Mouse (Mus musculus) testis, adult 2 months (tissue): ENCODE results near the gene 4930503B20Rik. TPM values are rescaled to one million over a fixed set of nuclear protein-coding genes. Genes with fewer than 3 reads are reported as not detected.

Source experiments
- H3K27ac ChIP-seq: fragments of 200-500 bp; 2 replicates; pipeline ENCODE4 v1.5.1; 2012; ENCODE audit warnings: low read depth, low read length; ENCODE audit not compliant: control insufficient read depth, insufficient read depth
- H3K27me3 ChIP-seq: fragments of 200-500 bp; 2 replicates; pipeline ENCODE4 v1.6.1; 2012; ENCODE audit warnings: mild to moderate bottlenecking, low read length, moderate library complexity; ENCODE audit not compliant: control insufficient read depth, insufficient read depth
- H3K36me3 ChIP-seq: fragments of 200-500 bp; 2 replicates; pipeline ENCODE4 v1.6.1; 2012; ENCODE audit warnings: mild to moderate bottlenecking, low read length; ENCODE audit not compliant: control insufficient read depth, insufficient read depth
- H3K4me1 ChIP-seq: fragments of 200-500 bp; 2 replicates; pipeline ENCODE4 v1.6.1; 2012; ENCODE audit warnings: low read length; ENCODE audit not compliant: control insufficient read depth, insufficient read depth
- H3K4me3 ChIP-seq: fragments of 200-500 bp; 2 replicates; pipeline ENCODE4 v1.5.1; 2012; ENCODE audit warnings: low read depth, mild to moderate bottlenecking, low read length, moderate library complexity, mixed read lengths; ENCODE audit not compliant: control insufficient read depth
- CTCF ChIP-seq: fragments of 200-500 bp; IDR thresholded peaks from 2 replicates; pipeline ENCODE4 v1.5.1; 2012; ENCODE audit warnings: low read depth, mild to moderate bottlenecking, inconsistent platforms, low read length, moderate library complexity; ENCODE audit not compliant: control insufficient read depth, insufficient read depth, insufficient replicate concordance
- POLR2A ChIP-seq: fragments of 200-500 bp; IDR thresholded peaks from 2 replicates; pipeline ENCODE4 v1.6.1; 2012; ENCODE audit warnings: low read depth, mild to moderate bottlenecking, inconsistent platforms, low read length, moderate library complexity; ENCODE audit not compliant: control insufficient read depth
- polyA plus RNA-seq: library from polyadenylated mRNA; depleted of rRNA; stranded (reverse); fragments of >200 nt; gene quantifications from 2 replicates; pipeline ENCODE4 v1.2.3, GENCODE M21; 2012

The 4930503B20Rik gene
- polyA plus RNA-seq, 1 experiment, result 256 TPM

DNA sequence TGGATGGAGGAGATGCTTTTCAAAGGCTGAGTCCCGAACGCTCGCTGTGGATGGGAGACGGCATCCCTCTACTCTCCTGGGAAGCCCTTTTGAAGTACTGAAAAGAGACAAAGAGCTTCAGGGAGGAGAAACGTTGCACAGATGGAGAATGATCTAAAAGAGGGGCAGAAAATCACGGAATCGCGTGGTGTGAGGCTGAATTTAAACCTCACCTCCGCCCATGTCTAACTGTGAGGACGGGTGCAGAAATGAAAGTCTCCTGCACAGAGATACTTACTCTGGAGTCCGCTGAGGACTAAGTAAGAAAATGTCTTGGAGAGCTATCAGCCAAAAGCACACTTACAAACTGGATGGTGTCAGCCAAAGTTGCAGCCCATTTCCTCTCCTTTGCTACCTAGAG is 29.2 kb downstream of the 4930503B20Rik start:
- no peak for TF ChIP-seq POLR2A
- TF ChIP-seq CTCF, result no peak
- Histone ChIP-seq H3K27me3 (no peaks in the 10 kb centered on the region), H3K36me3 (no peaks in the 10 kb centered on the region), H3K4me3 (no peak overlapping the region), H3K4me1 (no peaks in the 10 kb centered on the region; the same call in 1 of the 2 replicates), H3K27ac (no peak overlapping the region)

DNA sequence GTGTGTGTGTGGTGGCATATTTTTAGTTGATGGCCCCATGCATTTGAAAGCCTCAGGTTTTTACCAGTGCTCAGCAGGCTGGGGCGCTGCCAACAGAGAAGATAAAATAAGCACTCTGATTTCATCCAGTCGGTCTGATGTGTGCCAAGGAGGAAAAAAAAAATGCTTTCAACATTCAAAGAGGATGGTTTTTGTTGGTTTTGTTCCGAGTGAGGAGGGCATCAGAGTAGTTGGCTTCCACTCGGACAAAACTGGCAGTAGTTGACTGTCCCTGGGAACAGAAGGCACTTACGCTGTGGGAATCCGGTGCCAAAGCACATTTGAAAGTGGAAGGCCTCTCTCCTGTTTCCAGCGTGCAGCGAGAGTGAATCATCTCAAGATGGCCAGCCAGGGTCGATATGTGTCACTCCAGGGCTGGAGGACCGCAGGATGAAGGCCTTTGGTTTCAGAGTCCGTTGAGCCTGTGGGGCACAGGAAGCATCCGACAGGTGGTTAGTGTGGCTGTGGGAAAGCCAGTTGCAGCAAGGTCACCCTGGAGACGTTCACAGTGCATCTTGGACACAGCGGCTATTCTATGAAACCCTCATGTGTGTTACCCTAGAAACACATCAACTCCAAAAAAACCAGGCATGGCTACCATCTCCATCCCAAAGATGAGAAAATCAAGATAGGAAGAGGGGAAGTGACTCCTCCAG is 30.4 kb downstream of the 4930503B20Rik start:
- Histone ChIP-seq H3K4me3 (no peak overlapping the region), H3K27me3 (no peaks in the 10 kb centered on the region), H3K4me1 (no peaks in the 10 kb centered on the region; the same call in 1 of the 2 replicates), H3K27ac (no peak overlapping the region), H3K36me3 (no peaks in the 10 kb centered on the region)
- TF ChIP-seq POLR2A, result no peak
- no peak for TF ChIP-seq CTCF

DNA sequence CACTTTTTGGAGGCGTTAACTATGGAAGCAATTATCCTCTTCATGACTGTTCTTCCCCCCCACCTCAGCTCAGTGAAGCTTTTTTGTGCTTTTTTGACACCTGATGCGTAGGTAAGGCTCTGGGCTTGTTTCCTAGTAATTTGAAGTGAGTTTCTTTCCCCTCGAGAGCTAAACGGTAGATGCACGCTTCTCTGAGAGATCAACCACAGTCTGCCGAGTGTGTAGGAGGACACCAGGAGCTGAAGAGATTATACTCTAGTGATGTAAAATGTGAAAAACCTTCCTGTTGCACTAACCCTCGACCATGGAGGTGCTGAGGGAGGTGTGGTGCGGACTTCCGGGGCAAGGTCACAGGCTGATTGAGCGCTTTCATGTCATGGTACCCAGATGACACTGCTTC is 31.0 kb downstream of the 4930503B20Rik start:
- no peaks in the 10 kb centered on the region for H3K27me3 ChIP-seq
- TF ChIP-seq CTCF, result no peak
- TF ChIP-seq POLR2A, result no peak
- no peaks in the 10 kb centered on the region for H3K36me3 ChIP-seq
- no peak overlapping the region for H3K4me3 ChIP-seq
- no peaks in the 10 kb centered on the region; the same call in 1 of the 2 replicates for H3K4me1 ChIP-seq
- no peak overlapping the region for H3K27ac ChIP-seq

DNA sequence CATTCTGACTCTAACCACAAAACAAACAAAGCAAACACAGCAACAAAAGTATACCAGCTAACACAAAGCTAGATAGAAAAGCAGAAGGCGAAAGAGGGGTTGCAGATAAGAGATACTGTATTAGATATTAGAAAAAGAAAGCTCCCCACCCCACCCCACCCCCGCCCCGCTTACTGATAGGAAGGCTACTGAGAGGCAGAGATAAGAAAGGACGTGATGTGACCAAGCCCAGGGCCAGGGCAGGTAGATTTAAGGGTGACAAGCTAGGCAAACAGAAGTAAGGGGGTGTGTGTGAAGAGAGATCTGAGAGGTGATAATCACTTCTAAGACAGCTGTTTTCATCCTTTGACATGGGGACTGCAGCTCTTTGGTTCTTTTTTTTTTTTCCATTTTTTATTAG is 32.8 kb downstream of the 4930503B20Rik start:
- no peak for TF ChIP-seq POLR2A
- TF ChIP-seq CTCF, result no peak
- no peaks in the 10 kb centered on the region for H3K27me3 ChIP-seq
- H3K4me1 ChIP-seq, result no peaks in the 10 kb centered on the region; the same call in 1 of the 2 replicates
- H3K27ac ChIP-seq, result no peak overlapping the region
- no peak overlapping the region for H3K4me3 ChIP-seq
- H3K36me3 ChIP-seq, result no peaks in the 10 kb centered on the region

DNA sequence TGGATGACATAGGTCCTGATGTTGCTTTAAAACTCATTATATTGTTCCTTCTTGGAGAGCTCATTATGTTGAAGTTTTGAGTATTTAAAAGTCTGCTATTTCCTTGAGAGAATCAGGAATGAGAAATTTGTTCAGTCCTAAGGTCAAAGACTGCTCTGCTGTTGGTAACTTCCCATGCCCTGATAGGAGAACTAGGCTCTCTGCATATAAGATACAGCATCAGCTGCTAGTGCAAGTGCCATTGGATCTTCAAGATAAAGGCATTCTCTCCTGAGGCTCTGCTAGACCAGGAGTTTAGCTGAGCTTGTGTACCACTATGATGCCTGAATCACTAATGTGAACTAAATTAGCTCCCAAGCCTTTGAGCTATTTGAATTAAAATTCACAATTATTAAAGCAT is 33.2 kb downstream of the 4930503B20Rik start:
- Histone ChIP-seq H3K4me3 (no peak overlapping the region), H3K4me1 (no peaks in the 10 kb centered on the region; the same call in 1 of the 2 replicates), H3K36me3 (no peaks in the 10 kb centered on the region), H3K27me3 (no peaks in the 10 kb centered on the region), H3K27ac (no peak overlapping the region)
- TF ChIP-seq POLR2A (no peak), CTCF (no peak)

DNA sequence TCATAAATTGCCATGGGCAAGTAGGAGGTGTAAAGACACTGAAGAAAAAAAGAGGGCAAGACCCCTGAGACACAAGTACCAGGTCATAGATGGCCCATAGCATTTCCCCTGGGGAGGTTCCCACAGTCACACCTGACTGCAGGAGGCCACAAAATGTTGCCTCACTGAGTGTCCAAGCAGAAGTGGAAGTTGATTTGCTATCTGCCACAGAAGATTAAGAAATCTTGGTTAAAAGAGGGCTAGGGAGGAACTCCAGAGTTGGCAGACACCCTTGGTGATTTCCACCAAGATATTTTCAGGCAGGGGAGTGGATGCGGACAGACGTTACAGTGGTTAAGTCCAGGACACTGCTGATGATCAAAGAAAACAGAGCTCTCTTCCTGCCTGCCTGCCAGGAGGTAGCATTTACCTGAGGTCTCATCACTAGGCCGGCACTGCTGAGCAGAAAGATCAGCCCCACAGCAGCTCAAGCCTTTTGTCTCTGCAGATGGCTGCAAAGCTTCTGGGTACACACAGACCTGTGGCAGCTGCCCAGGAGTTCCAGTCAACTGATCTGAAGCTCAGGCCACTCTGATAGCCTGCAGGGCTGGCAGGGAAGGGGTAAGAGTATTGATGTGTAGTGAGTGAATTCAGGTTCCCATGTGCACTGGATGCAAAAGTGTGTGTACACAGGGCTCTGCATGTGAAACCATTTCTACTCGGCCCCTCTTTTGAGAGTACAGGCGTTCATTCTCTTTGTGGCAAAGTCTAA is 34.4 kb downstream of the 4930503B20Rik start:
- no peaks in the 10 kb centered on the region for H3K36me3 ChIP-seq
- H3K4me3 ChIP-seq, result no peak overlapping the region
- no peaks in the 10 kb centered on the region for H3K27me3 ChIP-seq
- no peak overlapping the region for H3K27ac ChIP-seq
- no peaks in the 10 kb centered on the region; the same call in 1 of the 2 replicates for H3K4me1 ChIP-seq
- no peak for TF ChIP-seq CTCF
- no peak for TF ChIP-seq POLR2A

DNA sequence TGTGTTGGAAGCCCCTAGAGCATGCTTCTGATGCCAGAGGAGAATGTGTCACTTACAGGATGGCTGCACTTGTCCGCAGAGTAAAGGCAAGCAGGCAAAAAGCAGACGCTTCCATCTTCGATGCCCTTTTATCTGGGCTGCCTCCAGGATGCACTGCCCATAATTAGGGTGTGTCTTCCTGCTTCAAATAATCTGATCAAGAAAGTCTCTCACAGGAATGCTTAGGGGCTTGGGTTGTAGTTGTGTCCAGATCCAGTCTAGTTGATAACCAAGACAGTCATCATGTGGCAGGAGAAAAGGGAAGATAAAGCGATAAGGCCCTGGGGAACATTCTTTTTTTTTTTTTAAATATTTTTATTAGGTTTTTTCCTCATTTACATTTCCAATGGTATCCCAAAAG is 35.6 kb downstream of the 4930503B20Rik start, which contains the start of gene Dnase2b:
Dnase2b (minus strand) TSS at position 101 of the 400 bp plus-strand sequence.
- Histone ChIP-seq H3K4me1 (no peaks in the 10 kb centered on the region), H3K27ac (no peak within 1 kb of the TSS), H3K27me3 (no peaks in the 10 kb centered on the region), H3K36me3 (no peaks in the 10 kb centered on the region), H3K4me3 (no peak within 1 kb of the TSS)
- TF ChIP-seq CTCF (no peak), POLR2A (no peak)
